Mouse (Mus musculus): ENCODE measurements around the gene Dennd1c. TPM values are rescaled to one million over a fixed set of nuclear protein-coding genes. Genes with fewer than 3 reads are reported as not detected.

Gene Dennd1c
- total RNA-seq, 2 experiments from 2014 or later, result 1.4 to 2.0 TPM

GRCm38 (mm10) chr17:57096623-57096920 is 18.3 kb upstream of the Dennd1c start:
- peak; percentile 89 to 90 for DNase-seq
- intact Hi-C loops (cut with DNase I), result loop anchor here (1.0 to 2.0 kb wide), 4 partner anchors 36 to 238 kb away; partner anchors contain the start of gene Alkbh7

DNA sequence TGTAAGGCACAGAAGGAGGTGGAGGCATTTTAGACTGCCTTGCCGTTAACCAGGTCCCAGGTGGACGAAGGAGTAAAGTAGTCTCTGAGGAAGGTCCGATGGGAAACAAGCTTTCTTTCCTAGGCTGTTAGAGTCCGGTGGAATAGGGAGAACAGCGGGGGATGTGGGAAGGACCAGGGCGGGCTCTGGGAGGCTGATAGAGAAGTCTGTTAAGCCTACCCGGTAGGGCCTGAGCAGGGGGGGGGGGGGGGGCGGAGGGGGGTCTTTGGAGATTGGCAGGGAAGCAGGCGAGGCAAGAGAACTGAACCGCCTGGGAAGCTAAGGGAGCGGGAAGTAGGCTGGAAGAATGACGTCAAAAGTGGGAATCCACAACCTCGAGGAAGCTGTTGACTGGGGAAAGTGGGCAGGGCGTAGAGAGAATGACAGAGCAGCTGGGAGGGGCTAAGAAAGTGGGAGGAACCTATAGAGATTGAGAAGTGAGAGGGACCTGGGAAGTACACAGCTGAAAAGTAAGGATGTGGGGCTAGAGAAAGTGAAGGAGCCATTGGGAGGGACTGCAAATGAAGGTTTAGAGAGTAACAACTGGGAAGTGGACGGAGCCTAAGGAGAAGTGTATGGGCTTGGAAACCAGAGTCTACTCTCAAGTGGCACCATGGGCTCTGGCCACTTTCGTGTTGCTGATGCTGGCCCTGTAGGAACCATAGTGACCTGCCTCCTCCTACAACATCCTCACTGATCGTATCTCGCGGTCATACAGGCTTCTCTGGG is 17.7 kb upstream of the Dennd1c start:
- intact Hi-C loops (cut with DNase I), result loop anchor here (1.0 to 2.0 kb wide), 4 partner anchors 36 to 239 kb away; partner anchors contain the start of gene Alkbh7
- peak; percentile 55 to 66 for DNase-seq

DNA sequence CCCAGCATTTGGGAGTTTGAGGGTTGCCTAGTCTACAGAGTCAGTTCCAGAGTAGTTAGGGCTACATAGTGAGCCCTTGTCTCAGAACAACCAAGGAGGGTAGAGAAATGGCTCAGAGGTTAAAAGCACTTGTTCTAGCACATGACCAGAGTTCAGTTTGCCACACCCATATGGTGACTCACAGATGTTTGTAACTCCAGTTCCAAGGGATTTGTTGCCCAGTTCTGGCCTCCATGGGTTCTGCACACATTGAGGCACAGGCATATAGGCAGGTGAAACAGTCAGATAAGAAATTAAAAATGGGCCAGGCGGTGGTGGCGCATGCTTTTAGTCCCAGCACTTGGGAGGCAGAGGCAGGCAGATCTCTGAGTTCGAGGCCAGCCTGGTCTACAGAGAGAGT is 15.9 kb upstream of the Dennd1c start:
- DNase-seq, result no peak
- intact Hi-C loops (cut with DNase I), result no loop called here

- peak in 1 of 2 experiments; percentile 35 for DNase-seq
- intact Hi-C loops (cut with DNase I), result no loop called here
Measured at GRCm38 (mm10) chr17:57087049-57087832, 8.9 kb upstream of the Dennd1c start, which contains the start of gene Tubb4a. Tubb4a (minus strand) TSS chr17:57087782.

DNA sequence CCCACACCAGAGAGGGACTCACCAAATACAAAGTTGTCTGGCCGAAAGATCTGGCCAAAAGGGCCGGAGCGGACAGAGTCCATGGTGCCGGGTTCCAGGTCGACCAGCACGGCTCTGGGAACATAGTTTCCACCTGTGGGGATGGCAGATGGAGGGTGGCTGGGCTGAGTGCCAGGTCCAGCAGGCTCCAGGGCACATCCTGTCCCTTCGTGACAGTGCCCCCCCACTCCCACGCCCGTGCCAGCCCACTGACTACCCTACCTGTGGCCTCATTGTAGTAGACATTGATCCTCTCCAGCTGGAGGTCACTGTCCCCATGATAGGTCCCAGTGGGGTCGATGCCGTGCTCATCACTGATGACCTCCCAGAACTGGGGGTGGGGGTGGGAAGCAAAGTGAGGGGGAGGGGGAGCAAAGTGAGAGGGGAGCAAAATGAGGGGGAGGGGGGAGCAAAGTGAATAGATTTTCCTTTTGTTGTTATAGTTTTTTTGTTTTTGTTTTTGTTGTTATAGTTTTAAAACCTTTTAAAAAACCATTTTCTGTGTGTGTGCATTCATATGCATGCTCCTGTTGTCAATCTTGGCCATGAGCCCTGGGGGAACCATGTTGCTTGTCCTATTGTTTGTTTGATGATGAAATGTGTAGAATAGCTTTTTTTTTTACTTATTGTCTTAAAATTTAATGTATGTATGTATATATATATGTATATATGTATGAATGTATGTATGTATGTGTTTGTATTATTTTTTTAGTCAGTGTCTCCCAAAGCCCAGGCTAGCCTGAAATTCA is 7.8 kb upstream of the Dennd1c start:
- DNase-seq, result no peak
- intact Hi-C loops (cut with DNase I), result no loop called here

DNA sequence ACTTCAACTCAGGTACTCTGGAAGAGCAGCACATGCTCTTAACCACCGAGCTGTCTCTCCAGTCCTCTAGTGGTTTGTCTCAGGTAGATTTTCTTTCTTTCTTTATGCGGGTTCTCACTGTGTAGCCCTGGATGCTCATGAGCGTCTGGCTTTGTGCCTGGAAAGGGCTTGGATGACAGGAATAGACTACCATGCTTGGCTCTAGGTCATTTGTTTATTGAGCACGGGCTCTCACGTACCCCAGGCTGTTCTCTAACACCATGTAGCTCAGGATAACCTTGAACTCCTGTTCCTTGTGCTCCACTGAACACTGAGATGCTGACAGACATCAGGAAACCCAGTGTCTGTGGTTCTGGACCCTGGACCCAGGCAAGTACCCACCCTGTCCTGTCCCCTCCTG is 4.2 kb upstream of the Dennd1c start:
- DNase-seq, result no peak
- intact Hi-C loops (cut with DNase I), result no loop called here

- DNase-seq, result no peak
- intact Hi-C loops (cut with DNase I), result no loop called here
Measured at GRCm38 (mm10) chr17:57081234-57081842, 3.0 kb upstream of the Dennd1c start.

DNA sequence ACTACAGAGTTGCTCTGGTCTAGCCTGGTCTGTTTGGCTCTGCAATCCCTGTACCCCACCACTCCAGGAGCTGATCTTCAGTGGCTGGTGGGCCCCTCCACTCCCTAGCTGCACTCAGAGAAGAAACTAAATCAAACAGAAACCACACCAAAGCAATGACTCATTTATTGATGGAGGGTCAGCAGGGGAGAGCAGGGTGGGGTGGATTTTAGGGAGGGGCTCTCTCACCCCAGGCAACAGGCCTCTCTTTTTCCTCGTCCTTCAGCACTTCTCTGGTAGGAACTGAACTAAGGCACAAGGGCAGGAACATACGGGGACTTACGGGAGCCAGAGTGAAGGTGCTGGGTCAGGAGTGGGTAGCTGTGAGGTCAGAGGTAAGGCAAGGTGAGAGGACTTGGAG is 1.6 kb upstream of the Dennd1c start:
- no peak for DNase-seq
- intact Hi-C loops (cut with DNase I), result no loop called here

DNA sequence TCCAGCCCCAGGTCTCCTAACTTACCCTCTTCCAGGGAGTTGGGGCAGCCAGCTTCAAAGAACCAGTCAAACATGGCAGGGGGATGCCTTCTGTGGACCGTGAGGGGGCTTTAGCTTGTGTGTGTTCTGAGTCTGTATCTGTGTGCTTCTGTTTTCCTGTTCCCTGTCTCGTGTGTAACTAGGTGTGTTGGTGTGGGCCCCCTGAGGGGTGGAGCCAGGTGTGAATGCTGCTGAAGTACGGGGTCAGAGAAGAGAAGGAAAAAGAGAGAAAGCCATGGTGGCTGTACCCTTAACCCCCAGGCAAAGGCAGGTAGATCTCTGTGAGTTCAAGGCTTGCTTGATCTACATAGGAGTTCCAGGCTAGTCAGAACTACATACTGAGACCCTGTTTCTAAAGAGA is 1.4 kb downstream of the Dennd1c start:
- intact Hi-C loops (cut with DNase I), result no loop called here
- no peak for DNase-seq

GRCm38 (mm10) chr17:57070699-57071098 is 7.6 kb downstream of the Dennd1c start:
- intact Hi-C loops (cut with DNase I), result no loop called here
- no peak for DNase-seq

DNA sequence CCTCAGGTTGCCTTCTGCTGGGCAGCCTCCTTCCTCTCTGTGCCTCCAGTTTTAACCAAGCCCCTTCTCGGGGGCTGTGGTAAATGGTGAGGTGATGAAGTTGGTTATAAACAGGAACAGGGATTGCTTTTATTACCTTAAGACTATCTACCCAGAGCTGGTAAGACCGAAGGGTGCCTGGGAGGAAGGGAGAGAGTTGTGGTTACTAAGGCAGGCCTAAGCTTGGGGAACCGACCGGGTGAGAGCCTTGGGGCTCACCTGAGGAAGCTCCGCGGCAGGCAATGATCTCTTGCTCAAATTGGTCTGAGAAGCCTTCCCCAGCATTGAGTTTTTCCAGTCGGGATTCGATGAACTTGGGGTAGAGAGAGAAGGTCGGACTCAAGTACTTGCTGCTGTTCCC is 8.0 kb downstream of the Dennd1c start:
- no peak for DNase-seq
- intact Hi-C loops (cut with DNase I), result no loop called here

GRCm38 (mm10) chr17:57066908-57067307 is 11.4 kb downstream of the Dennd1c start:
- intact Hi-C loops (cut with DNase I), result loop anchor here (10.0 kb wide), 1 partner anchor 268 kb away; no protein-coding TSS in a partner anchor
- DNase-seq, result no peak

DNA sequence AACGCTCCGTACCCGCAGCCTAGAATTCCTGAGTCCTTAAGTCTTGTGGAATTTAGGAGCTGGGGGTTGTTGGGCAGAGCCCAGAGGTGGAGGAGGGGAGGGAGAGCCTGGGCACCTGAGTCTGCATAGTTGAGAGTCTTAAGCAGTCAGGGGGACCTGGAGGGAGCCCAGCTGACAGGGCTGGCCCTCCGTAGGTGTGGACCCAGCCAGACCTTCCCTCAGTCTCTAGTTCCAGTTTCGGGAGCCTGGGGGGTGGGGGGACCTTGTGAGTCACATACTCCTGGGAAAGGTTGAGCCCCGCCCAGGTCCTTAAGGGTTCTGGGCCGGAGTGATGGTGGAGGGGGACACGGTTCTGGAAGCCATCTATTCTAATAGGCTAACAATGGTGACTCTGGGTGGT is 15.3 kb downstream of the Dennd1c start:
- intact Hi-C loops (cut with DNase I), result loop anchor here (10.0 kb wide), 1 partner anchor 272 kb away; no protein-coding TSS in a partner anchor
- DNase-seq, result no peak

- intact Hi-C loops (cut with DNase I), result loop anchor here (10.0 kb wide), 1 partner anchor 272 kb away; no protein-coding TSS in a partner anchor
Measured at GRCm38 (mm10) chr17:57062548-57062947, 15.8 kb downstream of the Dennd1c start.

DNA sequence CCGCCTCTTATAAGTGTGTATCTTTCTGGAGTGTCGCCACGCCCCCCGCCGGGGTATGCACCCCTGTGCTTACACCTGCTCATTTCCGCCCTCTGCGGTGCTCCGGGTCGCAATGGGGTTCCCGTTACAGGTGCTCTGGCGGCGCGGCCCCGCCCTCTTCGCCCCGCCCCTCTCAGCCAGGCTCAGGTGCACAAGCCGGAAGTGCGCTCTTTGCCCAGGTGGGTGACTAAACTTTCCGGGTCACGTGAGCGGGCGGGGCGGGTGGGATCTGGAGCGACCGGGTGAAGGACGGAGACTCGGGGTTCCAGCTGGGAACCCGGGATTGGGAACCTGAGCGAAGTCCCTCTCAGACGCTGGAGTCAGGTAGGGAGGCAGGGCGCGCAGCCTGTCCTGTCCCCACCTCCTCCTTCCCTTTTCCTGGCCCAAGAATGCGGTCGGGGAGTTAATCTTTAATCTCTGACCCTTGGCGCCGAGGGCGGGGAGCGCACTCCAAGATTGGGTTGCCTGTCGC is 16.2 kb downstream of the Dennd1c start:
- intact Hi-C loops (cut with DNase I), result loop anchor here (10.0 kb wide), 1 partner anchor 273 kb away; no protein-coding TSS in a partner anchor
- DNase-seq, result no peak

More at GRCm38 (mm10) chr17:57062548-57062947, 15.8 kb downstream of the Dennd1c start:
- DNase-seq, result no peak

- DNase-seq, result no peak
- intact Hi-C loops (cut with DNase I), result loop anchor here (2.0 to 10.0 kb wide), 2 partner anchors 106 to 274 kb away; no protein-coding TSS in a partner anchor
Measured at GRCm38 (mm10) chr17:57061069-57061468, 17.2 kb downstream of the Dennd1c start.

DNA sequence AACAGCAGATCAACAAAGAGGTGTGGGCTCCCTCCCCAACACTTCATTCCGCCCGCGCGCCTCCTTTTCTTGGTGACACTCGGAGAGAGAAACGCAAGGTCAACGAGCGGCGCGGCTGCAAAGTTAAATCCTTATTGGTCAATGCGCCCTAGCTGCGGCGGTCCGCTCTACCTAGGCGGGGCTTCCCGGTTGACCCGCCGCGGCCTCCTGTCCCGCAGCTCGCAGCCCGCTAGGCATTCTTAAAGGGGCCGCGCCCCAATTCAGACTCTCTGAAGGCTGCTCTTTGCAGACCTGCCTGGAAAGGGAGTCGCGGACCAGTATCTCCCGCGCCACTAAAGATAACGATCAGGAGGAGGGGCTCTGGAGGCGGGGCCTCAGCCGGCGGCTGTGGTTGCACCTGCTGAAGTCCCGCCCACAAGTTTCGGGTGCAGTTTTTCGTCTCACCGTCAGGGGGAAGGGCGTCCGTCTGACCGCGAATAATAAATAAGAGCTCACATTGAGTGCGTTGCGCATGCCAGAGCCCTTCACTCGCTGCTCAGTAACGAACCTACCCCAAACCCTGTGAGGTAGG is 18.0 kb downstream of the Dennd1c start:
- intact Hi-C loops (cut with DNase I), result loop anchor here (1.0 to 10.0 kb wide), 3 partner anchors 36 to 274 kb away; no protein-coding TSS in a partner anchor

GRCm38 (mm10) chr17:57059486-57059977 is 18.8 kb downstream of the Dennd1c start, which contains the start of gene Slc25a23:
Slc25a23 (minus strand) TSS chr17:57059863.
- intact Hi-C loops (cut with DNase I), result loop anchor here (1.0 kb wide), 1 partner anchor 26 kb away; no protein-coding TSS in a partner anchor
- DNase-seq, result peak; percentile 63 to 70

More for the DNA sequence above, 18.0 kb downstream of the Dennd1c start:
- DNase-seq, result peak; percentile 95 to 97

DNA sequence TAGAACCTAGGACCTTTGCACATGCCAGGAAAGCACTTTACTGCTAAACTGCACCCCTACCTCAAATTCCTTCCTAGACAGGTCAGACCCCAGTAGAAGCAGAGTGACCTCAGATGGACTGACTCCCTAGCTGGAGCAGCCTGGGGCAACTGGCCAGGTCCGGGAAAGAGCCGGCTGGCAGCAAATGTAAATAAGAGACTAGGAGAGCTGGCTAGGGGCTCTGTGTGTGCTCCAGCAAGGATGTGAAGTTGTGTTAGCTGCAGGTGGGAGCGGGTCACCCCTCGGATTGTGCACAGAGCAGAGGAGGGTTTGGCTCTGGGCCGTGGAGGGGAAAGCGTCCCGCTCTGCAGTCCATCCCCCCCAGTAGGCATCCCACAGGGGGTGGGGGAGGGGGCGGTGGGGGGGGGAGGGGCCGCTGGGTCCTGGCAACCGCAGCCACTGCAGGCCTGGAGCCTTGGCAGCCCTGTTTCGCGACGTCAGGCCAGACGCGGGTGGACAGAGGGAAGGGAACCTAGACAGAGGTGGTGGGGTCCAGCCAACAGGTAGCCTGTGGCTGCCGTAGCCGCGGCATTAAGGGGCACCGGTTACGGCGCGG is 19.3 kb downstream of the Dennd1c start, which contains the start of gene Crb3:
Gene Crb3 (plus strand): TSS at position 215 of the 595 bp plus-strand sequence.
- peak; percentile 49 to 60 for DNase-seq
- intact Hi-C loops (cut with DNase I), result loop anchor here (1.0 kb wide), 1 partner anchor 26 kb away; no protein-coding TSS in a partner anchor
